Mouse (Mus musculus) urinary bladder, adult 2 months (tissue): Measurements from ENCODE around the gene Zfp217. TPM values are rescaled to one million over a fixed set of nuclear protein-coding genes. Genes with fewer than 3 reads are reported as not detected.
"Not testable (repeated sequence)": the region's sequence is repeated elsewhere in the genome, so short reads cannot be mapped to it uniquely, and the experiment has no call there.

ENCODE experiments used
- DNase-seq: peaks from one replicate; pipeline ENCODE4 v3.0.0; 2022; ENCODE audit warnings: low spot score
- polyA plus RNA-seq: library from polyadenylated mRNA; depleted of rRNA; stranded (reverse); fragments of >200 nt; gene quantifications from 2 replicates; pipeline ENCODE4 v1.2.3, GENCODE M21; 2012; rRNA removed

Gene Zfp217
- 8.9 and 11.5 TPM in 2 replicates for polyA plus RNA-seq

DNA sequence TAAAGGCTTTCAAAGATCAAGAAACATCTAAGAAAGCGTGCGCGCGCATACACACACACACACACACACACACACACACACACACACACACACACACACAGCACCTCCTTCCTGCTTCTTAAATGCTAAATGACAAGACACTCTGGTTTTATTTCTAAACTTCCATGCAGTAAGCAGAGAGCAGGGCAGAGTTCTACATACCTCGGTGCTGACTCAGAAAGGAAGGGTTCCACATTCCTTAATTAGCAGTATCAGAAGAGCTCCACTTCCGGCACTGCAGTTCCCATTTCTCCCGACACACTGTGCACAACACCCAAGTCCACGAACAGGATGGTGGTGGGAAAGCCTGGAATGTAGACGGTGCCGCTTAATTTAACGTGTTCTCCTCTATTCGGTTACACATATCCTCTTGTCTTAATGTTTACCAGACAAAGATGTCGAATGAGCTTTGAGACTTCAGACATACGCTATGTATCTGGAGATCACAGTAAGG is at the start of gene Zfp217:
TSS of gene Zfp217 (minus strand) at position 443 of the 493 bp plus-strand sequence.
- no peak for DNase-seq

DNA sequence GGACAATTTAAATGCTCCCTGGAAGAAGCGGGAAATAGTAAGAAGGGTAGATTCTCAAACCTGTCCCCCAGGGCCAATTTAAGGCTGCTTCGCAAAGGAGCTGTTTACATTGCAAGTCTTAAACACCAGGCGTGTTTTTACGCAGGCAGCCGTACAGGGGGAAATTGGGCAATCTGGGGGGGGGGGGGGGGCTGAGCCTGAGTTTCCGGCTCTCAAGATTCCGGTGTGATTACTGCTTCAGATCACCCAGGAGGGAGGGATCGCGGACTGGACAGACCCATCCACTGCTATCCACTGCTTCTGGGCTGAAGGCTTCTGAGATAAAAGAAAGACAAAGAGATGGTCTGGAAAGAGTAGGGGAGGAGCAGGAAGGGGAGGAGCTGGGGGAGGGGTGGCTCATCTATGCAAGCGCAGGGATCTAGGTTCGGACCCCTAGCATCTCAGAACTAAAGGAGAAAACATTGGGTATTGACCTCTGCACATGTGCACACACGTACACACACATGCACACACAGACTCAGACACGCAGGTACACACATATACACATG is 47.7 kb upstream of the Zfp217 start:
- no peak for DNase-seq

DNA sequence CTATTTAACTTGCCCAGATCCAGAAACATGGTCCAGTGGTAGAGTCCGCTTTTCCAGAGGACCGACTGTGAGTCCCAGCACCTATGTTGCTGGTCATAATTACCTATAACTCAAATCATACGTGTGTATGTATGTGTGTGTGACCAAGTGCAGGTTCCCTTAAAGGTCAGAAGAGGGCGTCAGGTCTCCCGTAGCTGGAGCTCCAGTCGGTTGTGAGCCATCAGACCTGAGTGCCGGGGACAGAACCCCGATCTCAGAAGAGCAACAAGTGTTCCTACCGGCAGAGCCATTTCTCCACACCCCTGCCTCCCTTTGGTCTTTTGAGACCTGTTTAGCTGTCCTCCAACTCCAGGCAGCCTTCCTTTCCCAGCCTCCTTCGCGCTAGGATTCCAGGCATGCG is 46.9 kb upstream of the Zfp217 start:
- DNase-seq = no peak

DNA sequence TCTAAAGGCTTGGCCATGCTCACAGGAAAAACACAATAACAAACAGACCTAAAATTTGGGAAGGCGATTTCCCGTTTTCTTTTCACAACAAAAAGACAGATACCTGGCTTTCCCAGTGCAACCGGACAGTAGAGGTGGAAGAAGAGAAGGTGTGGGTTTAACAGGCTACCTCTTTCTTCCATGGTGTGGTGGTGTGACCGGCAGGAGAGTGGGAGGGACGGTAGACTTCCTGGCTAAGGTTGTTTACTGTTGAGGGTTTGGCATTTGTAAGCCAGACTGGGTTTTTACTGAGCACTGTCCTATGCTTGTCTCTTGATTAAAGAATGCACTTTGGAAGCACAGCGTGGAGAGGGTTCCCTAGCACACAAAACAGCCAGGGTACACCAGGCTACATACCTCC is 45.9 kb upstream of the Zfp217 start:
- DNase-seq = no peak

DNA sequence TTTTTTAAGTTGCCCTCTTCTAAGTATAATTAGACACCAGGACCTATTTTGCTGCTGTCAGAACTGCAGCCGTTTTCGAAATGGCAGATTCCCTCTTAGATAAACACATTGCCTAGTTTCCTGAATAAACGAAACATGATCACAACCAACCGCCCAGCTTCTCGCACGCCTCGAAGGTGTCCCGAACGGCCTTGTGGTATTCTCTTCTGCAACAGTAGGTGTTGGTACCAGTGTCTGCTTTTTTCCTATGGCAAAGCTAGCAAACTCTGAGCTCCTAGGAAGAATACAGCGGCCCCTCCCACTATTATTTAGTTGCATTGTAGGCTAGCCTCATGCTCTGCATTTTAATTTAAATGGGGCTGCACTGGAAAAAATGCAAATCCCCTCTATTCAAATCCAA is 45.3 kb upstream of the Zfp217 start:
- DNase-seq = no peak

DNA sequence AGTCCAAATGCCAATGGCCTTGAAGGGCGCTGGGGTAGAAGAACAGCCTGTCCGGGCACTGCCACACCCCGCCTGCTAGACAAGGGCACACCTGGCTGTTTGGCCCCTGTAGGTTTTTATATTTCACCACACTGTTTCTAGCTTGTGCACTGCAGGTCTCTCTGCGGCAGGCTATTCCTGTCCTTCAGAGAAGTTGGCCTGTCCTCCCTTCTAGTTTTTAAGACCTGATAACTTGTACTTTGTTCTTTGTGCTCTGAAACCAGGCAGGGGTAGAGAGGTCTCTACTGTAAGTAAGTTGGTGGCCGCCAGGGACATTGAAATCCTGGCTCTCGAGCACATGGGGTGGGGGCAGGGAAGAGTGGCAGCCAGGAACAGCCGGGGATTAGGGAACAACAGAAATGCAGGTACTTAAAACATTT is 44.8 kb upstream of the Zfp217 start:
- no peak for DNase-seq

DNA sequence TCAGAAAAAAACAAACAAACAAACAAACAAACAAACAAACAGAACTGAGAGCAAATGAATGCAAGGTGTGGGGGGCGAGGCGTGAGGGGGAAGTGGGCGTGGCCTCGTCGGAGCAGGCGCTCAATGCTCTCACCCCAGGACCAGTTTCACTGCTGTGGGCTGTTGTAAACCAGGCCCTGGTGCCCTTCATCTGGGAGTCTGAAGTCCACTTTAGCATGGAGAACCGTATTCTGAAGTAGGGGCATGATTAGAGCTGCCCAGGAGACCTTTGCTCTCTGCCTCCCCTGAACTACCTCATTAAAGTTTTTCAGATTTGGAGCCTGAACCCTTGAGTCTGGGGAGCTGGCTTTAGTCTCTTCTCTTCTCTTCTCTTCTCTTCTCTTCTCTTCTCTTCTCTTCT is 40.8 kb upstream of the Zfp217 start:
- no peak for DNase-seq

DNA sequence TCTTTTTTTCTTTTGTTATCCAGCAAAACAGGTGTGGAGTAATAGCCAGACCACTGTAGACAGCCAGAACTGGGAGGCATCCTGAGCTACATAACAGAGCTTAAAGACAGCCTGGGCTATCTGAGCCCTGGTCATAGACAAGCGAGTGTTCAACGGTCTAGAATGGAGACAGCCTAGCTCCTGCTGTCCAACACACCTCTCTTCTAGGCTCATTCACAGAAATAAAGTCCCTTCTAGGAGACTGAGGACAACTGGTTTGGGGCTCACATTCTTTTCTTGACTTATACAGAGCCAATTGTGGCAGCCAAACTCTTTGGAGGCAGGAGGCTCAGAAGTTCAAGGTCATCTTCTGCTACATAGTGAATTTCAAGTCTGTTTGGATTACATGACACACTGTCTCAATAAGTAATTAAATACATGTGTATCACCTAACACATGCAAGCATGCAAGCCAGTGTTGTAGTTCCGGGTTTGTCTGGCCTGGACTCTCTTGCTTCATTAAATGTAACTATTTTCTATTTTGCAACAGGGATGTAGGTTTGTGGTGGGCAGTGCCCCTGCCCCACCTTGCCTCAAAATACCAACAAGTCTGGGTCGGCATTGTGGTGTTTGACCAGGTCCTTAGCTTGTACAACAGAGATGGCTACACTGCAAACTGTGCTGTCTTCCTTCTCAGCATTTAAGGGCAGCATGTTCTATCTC is 37.4 kb upstream of the Zfp217 start:
- no peak for DNase-seq

DNA sequence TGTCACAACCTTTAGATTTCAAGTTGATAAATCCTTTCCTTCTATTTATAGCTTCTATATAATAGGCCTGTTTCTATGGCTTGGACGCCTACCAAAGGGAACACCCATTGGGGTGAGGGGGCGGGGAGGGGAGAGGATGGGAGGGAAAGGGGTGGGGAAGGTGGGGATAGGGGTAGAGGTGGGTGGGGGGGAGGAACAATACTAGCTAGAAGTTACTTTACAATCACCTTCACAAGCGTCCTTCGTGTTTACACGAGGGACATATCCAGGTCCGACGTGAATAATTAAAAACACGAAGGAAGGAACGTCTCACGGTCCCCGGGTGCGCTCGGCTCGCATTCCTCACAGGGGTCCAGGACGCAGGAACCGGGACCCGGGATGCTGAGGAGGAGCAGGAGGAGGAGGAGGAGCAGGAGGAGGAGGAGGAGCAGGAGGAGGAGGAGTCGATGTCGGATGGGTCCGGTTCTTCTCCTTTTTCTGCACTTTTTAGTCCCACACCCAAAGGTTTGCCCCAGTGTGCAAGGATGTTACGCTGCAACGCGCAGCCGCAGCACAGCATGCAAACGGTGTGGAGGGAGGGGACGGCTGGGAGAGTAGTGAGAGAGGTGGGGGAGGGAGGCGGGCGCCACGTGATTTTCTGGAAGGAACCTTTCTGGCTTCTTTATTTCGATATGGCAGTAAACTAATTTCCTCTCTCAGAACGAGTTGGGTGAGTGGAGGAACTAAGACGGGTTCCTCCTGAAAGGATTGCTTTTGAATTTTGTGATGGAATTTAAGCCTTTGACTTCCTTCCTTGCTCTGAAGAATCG is 36.5 kb upstream of the Zfp217 start:
- DNase-seq = no peak

DNA sequence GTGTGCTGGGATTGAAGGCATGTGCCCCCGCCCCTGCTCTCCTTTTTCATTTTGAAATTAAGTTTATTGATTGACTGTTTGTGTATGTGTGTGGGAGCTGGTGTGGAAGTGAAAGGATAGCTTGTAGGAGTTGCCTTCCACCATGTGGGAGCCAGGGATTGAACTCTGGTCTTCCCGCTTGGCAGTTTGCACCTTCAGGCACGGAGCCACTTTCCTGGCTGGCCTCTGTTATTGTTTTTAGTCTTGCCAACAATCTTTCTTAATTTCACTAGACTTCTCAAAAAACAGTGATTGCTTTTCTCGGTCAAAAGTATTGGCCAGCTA is 35.9 kb upstream of the Zfp217 start:
- DNase-seq = no peak

DNA sequence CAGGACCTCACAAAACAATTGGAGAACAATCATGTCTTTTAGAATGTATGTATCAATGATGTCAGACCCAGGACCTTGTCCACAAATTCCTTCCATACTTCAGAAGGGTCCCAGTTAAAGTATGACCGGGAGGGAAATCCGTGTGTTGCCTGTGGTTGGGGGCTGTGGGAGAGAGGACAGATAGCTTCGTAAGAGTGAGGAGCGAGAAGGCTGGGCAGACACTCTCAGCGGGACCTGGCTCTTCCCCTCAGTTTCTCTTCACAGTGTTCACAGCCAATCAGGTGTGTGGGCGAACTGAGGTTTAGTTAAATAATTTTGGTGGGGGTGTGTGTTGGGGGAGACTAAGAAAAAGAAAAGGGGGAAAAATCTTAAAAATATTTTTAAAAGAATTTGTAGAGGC is 34.0 kb upstream of the Zfp217 start:
- DNase-seq = no peak

DNA sequence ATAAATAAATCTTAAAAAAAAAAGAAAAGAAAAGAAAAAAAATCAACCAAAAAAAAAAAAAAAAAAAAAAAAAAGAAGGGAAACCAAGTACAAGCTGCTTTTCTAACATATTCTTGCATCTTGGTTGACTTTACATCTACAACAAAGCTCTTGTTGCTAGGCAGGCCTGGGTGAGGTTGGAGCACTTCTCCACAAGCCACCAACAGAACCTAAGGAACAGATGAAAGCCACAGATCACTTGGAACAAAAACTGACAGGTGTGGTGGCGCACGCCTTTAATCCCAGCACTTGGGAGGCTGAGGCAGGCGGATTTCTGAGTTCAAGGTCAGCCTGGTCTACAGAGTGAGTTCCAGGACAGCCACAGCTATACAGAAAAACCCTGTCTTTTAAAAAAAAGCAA is 32.9 kb upstream of the Zfp217 start:
- DNase-seq = not testable (repeated sequence)

DNA sequence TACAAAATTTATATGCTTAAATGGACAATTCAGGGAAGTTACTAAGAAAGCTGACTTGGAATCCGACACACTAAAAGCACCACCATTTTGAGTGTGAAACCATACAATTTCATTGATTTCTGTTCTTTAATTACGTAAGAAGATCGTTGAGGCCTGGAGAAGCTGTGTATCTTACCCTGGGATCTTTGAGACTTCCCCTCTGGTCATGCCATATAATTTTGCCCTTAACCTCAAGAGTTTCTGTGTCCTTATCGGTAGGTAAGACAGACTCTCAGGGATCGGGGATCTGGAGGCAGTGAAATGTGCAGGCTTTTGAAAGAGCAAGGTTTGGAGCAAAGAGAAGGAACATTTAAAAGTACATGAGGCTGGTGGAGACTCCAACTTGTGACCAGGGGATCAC is 31.4 kb upstream of the Zfp217 start:
- DNase-seq = no peak

DNA sequence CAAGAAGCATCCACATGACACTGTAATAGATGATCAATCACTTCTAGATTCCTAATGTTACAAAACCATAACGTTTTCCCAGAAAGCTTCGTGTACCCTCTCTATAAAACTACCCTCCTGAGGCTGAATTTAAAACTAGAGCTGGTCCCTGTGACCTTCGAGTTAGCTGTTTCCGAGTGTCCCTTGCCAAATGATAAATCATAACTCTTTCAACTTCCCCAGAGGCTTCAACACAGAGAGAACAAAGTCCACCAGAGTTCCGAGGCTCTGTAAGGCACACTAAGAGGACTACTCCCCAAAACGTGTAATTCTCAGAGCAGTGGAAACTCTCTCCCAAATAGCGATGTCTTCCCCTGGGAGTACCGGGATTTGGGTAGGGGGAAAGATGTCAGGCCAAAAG is 29.4 kb upstream of the Zfp217 start:
- DNase-seq = no peak

DNA sequence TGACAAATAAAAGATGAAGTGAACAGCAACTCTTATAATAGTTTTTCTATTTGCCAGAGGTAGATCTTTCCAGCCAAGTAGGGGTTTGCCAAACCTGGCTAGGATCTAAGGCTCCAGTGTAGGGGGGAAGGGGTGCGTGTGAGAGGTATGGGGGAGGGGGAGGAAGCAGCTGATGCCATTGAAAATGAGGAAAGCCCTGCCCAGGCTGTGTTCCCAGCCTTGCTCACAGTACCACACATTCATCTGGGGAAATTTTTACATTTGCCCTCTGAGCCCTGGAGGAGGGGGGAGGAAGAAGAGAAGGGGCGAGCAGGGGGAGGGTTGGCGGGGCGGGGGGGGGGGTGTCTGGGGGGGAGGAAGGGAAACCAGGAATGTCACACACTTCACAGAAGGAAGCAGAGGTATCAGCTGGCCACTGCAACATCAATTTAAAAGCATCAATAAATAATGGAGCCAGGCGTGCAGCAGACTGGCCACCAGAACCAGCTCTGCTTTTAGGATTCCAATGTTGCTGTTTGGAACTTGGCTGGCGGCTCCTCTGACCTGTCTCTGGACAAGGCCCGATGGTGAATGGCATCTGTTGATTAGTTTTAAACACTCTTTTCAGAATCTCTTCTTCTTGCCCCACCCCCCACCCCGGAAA is 28.5 kb upstream of the Zfp217 start:
- no peak for DNase-seq

DNA sequence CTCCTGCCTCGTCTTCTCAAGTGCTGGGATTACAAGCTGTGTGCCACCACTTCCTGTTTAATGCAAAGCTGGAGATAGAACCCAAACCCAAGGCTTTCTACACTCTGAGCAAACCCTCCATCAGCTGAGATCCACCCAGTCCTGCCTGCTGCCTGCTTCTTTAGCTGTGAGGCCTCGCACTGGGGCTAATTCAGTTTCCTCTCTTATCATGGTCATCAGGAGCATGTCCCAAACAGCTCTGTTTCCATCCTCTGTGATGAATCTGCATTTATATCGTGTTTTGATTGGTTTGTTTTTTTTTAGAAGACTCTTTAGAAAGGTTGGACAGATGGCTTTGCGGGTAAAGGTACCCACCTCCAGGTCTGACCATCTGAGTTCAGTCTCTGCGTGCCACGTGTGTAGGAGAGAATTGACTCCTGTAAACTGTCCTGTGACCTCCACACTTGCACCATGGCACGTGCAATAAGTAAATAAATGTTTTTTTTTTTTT is 27.8 kb upstream of the Zfp217 start:
- DNase-seq = no peak

DNA sequence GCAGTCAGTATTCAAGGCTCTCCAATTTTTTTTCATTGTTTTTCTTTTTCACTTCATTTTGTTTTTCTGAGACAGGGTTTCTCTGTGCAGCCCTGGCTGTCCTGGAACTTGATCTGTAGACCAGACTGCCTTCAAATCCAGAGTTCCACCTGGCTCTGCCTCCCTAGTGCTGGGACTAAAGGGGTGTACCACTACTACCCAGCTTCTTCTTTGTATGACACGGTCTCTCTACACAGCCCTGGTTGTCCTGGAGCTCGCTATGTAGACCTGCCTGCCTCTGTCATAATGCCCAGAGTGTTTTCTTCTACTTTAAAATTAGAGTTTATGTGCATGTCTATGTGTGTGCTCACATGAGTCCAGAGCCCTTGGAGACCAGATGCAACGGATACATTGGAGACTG is 27.3 kb upstream of the Zfp217 start:
- DNase-seq = no peak

DNA sequence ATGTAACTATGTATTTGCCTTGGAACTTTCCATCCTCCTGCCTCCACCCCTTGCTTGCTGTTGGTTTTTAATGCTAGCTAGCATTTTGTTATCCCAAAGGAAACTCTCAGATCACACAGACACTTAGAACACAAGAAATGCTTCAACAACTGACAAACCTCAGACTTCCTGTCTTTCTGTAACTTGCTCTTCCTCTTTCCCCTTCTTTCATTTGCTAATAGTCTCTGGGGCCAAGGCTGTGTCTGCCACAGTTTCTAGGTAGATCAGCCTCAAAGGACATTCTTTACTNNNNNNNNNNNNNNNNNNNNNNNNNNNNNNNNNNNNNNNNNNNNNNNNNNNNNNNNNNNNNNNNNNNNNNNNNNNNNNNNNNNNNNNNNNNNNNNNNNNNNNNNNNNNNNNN is 21.2 kb upstream of the Zfp217 start:
- no peak for DNase-seq

DNA sequence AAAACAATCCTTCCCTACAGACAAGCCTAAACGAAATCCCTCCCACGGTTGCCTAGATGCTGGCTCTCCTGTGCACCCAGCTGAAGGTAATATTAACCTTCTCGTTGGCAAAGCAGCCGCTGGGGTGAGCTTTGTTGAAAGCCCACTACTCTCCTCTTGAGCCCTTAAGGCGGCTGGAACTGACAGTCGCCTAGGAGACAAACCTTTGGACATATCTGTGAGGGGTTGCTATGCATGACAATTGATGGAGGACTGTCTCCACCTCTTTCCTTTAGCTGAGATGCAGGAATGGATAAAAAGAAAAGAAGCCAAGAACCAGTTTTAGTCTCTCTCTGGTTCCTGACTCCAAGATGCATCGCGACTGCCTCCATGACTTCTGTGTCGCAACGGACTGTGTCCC is 17.7 kb upstream of the Zfp217 start:
- no peak for DNase-seq

DNA sequence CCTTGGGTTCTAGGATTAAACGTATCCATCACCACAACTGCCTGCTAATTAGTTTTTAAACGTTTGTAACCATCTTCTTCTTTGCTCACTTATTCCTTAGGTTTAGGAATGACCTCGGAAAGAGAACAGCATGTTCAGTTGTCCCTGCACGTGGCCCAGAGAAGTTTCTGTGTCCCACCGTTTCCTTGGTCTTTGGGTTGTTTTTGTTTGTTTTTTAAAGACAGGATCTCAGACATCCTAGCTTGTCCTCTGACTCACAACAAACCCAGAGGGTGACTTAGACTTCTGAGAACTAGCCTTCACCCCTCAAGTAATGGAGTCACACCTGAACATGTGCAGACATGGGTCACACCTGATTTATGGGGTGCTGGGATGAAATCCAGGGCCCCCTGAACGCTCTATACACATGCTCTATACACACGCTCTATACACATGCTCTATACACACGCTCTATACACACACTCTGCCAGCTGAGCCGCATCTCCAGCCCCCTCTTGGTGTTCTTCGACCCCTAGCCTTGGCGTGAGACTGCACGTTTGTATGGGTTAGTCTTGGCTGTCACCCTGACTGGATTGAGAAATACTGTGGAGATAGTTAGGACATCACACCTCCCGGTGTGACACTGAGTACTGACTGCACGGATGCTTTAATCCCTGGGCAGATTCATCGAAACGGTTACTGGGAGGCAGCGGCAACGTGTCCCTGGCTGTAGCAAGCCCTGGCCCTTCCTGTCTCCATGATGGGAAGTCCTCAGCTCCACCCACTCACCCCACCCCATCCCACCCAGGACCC is 16.0 kb upstream of the Zfp217 start:
- DNase-seq = no peak

DNA sequence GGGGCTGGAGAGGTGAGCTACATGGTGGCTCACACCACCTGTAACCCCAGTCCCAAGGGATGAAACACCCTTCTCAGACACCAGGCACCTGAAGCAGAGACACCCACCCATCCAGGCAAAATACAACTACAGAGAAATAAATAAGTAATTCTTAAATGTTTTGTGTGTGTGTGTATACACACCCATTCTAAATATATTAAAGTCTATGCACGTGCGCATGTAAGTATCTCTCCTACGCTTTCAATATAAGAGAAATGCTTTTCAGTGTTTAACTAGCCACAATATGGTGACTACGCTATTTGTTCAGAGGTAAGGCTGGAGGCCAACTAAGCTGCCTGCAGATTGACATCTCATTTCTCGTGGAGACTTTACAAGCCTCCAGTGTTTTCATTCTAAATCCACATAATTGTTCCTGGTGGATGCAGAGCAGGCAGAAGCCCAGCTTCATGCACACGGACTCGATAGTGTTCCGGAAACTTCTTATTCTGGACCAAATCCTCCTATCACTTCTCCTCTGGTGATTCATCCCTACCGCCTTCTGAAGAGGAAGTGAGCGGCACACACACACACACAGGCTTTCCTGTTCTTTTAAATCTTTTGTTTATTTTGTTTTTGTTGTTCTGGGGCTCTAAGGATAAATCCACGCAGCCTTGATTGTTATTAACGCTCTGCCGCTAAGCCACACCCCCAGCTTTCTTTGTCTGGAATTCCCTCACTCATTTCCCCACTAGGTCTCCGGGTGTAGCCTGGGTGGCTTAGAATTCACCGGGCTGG is 12.1 kb upstream of the Zfp217 start:
- no peak for DNase-seq
